26 mouse cellular contexts compared by ENCODE assay signal in the genomic region with DNA sequence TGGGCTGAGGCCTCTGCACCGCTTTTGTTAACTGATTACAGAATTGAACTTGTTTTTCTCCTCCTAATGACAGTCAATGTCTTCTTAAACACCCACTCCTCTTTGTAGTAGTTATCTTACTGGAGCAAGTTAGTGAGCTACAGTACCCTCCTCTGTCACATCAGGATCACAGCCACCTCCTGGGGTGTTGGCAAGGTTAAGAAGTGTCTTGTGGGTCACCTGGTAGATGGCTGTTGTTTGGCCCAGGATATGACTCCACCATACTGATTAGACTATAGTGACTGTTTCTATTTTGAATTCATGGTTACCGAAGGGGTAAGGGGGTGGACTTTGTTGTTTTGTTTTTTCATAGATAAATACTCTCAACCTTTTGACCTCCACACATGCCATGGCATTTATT.
DNase-seq lines count a peak whose midpoint lies in the region; ATAC-seq lines count a peak whose summit lies in the region.
"Had no signal": no experiment of that assay in that cellular context is flagged by ENCODE, and none has a peak within 500 bp of the region (broad histone marks: within the 10 kb centered on the region; RNA-seq: fewer than 3 reads in every experiment).

No protein-coding gene starts in this region.

- DNase-seq in heart, postnatal 4 days: no peak
- DNase-seq in embryonic facial prominence, embryonic 10.5 days (ENCODE audit: low spot score): no peak
- no peak for DNase-seq in embryonic facial prominence, embryonic 14.5 days (ENCODE audit: low spot score)
- DNase-seq in urinary bladder, postnatal 10 days (ENCODE audit: low spot score): no peak
- DNase-seq: adrenal gland, adult 8-10 months; B cell, adult 2 months; cerebellum, adult 8-10 months; cerebellum, postnatal 25 days; gastrocnemius, adult 2 months; gastrocnemius, postnatal 36 days; kidney, adult 9 months; kidney, postnatal 10 days; layer of hippocampus, postnatal 36 days; left cerebral cortex, postnatal 4 days; lung, adult 2 months; lung, postnatal 14 days; right cerebral cortex, postnatal 25 days had no signal

- H3K4me1 ChIP-seq in heart, embryonic 14.5 days (ENCODE audit: control insufficient read depth in 2 of 2, insufficient read depth in 2 of 2, low read length in 2 of 2): peaks cover 20 to 44% of the 10 kb centered on the region in 2 experiments
- H3K4me1 ChIP-seq in embryonic facial prominence, embryonic 10.5 days: peaks cover 54% of the 10 kb centered on the region
- peaks cover 31% of the 10 kb centered on the region for H3K4me1 ChIP-seq in embryonic facial prominence, embryonic 14.5 days (ENCODE audit: control insufficient read depth, insufficient read depth, low read length)

- no peak overlapping the region for H3K4me3 ChIP-seq in heart, embryonic 14.5 days (ENCODE audit: control insufficient read depth in 1 of 2, insufficient read depth in 1 of 2, low read depth in 1 of 2, low read length in 2 of 2)
- H3K4me3 ChIP-seq in embryonic facial prominence, embryonic 10.5 days: no peak overlapping the region
- H3K4me3 ChIP-seq in embryonic facial prominence, embryonic 14.5 days (ENCODE audit: low read depth, low read length): no peak overlapping the region
- H3K4me3 ChIP-seq: erythroblast, embryonic 14.5 days; gastrocnemius, adult 2 months had no signal

- H3K4me2 ChIP-seq in heart, embryonic 14.5 days (ENCODE audit: low read length): peak overlapping the region; percentile 50; the same call in 1 of the 2 replicates
- no peak overlapping the region for H3K4me2 ChIP-seq in embryonic facial prominence, embryonic 14.5 days (ENCODE audit: low read depth, low read length)
- H3K4me2 ChIP-seq: hindbrain, embryonic 14.5 days had no signal

- ATAC-seq in heart, embryonic 14.5 days (ENCODE audit: insufficient number of reproducible peaks, insufficient read depth, low FRiP score, low read depth): no peak
- ATAC-seq in embryonic facial prominence, embryonic 14.5 days (ENCODE audit: low read depth): no peak
- ATAC-seq in megakaryocyte-erythroid progenitor cell, adult 5-6 weeks (replicated peaks; ENCODE audit: low FRiP score, low TSS enrichment, poor library complexity, severe bottlenecking): 0 out of 2 replicates have a peak, but pooled peaks have one; percentile 28
- ATAC-seq: forebrain, embryonic 16.5 days; midbrain, embryonic 16.5 days had no signal

- H3K9me3 ChIP-seq in heart, embryonic 14.5 days (ENCODE audit: control insufficient read depth, low read length): no peaks in the 10 kb centered on the region
- H3K9me3 ChIP-seq in embryonic facial prominence, embryonic 10.5 days: no peaks in the 10 kb centered on the region
- H3K9me3 ChIP-seq in embryonic facial prominence, embryonic 14.5 days (ENCODE audit: control insufficient read depth, low read length): no peaks in the 10 kb centered on the region
- H3K9me3 ChIP-seq: heart, embryonic 13.5 days had no signal

- 33% methylated on average over 2 of the region's 2 CpGs for WGBS in heart, embryonic 14.5 days
- 61% methylated on average over 2 of the region's 2 CpGs for WGBS in embryonic facial prominence, embryonic 10.5 days
- WGBS in embryonic facial prominence, embryonic 14.5 days: 50% methylated on average over 2 of the region's 2 CpGs

- no peak overlapping the region for H3K27ac ChIP-seq in heart, embryonic 14.5 days (replicated peaks in 1 of 2; ENCODE audit: control insufficient read depth in 1 of 2, insufficient read depth in 1 of 2, low read depth in 2 of 2, low read length in 2 of 2)
- 0 out of 2 replicates have a peak overlapping the region, but pooled peaks have one; percentile 14 for H3K27ac ChIP-seq in embryonic facial prominence, embryonic 10.5 days (replicated peaks)
- H3K27ac ChIP-seq in embryonic facial prominence, embryonic 14.5 days (replicated peaks; ENCODE audit: low read depth, low read length): 0 out of 2 replicates have a peak overlapping the region, but pooled peaks have one; percentile 4
- H3K27ac ChIP-seq: gastrocnemius, adult 2 months; hindbrain, embryonic 14.5 days; liver, embryonic 14.5 days had no signal

- H3K9ac ChIP-seq in heart, embryonic 14.5 days (ENCODE audit: low read length): no peak overlapping the region
- no peak overlapping the region for H3K9ac ChIP-seq in embryonic facial prominence, embryonic 14.5 days (ENCODE audit: low read depth, low read length)
- H3K9ac ChIP-seq: hindbrain, embryonic 14.5 days; liver, embryonic 14.5 days had no signal

- no peaks in the 10 kb centered on the region for H3K27me3 ChIP-seq in heart, embryonic 14.5 days (ENCODE audit: control insufficient read depth, insufficient read depth, low read length)
- H3K27me3 ChIP-seq in embryonic facial prominence, embryonic 10.5 days (replicated peaks; ENCODE audit: low read depth, poor library complexity, severe bottlenecking): peaks cover 33% of the 10 kb centered on the region
- H3K27me3 ChIP-seq in embryonic facial prominence, embryonic 14.5 days (replicated peaks; ENCODE audit: control insufficient read depth, insufficient read depth, low read length): no peaks in the 10 kb centered on the region
- H3K27me3 ChIP-seq: heart, embryonic 13.5 days had no signal

- no peaks in the 10 kb centered on the region for H3K36me3 ChIP-seq in heart, embryonic 14.5 days (ENCODE audit: control insufficient read depth, insufficient read depth, low read length)
- H3K36me3 ChIP-seq in embryonic facial prominence, embryonic 10.5 days (replicated peaks): no peaks in the 10 kb centered on the region
- H3K36me3 ChIP-seq in embryonic facial prominence, embryonic 14.5 days (ENCODE audit: control insufficient read depth, insufficient read depth, low read length): no peaks in the 10 kb centered on the region
- H3K36me3 ChIP-seq: G1E; heart, embryonic 13.5 days had no signal

Comparison
In these comparisons a context has a peak if more than half of its experiments do, and no peak if none do; other contexts are left out.
1. H3K27ac ChIP-seq: peak in embryonic facial prominence, embryonic 10.5 days (single experiment) and embryonic facial prominence, embryonic 14.5 days (single experiment); none in heart, embryonic 14.5 days (0 of 2).